Mouse (Mus musculus): ENCODE measurements around the gene Adgrf1. TPM values are rescaled to one million over a fixed set of nuclear protein-coding genes. Genes with fewer than 3 reads are reported as not detected.

The Adgrf1 gene
- total RNA-seq, 2 experiments from 2014 or later = not detected

DNA sequence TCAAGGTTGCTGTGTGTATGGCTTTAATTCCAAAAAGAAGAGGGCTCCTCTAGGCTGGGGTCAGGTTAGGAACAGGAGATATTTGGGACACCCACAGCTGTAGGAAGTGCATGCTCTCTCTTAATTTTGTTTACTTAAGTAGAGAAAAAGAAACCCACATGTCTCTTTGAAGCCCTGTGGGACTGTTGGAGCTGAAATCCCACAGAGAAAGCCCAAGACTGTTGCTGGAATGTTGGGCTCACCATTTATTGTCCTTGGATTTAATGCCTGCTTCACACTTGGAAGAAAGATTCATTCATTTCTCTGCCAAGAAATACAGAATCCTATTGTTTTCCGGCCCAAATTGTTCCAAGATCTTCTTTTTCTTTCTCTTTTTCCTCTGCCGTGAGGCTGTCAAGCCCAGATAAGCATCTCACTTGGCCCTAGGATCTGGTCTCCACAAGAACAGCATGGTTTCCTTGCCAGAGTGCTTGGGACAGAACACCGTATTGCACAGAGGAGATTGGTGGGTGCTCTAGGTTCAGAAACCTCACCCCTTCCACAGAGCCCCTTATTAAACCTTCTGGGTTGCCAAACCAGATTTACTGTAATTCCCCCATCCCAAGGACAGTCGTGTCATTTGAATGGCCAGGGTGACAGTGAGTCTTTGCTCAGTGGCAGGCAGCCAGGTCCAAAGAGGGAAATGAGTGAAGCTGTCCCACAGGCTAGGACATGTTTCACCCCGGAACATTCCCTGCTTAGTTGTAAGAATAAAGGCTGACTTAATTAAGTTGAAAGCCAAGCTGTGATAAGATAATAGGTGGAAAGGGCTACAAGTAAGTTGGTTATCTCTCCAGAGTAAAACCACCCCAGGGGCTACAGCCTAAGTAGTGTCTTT is 18.6 kb upstream of the Adgrf1 start:
- intact Hi-C loops (cut with DNase I) = no loop called here
- Histone ChIP-seq H3K4me3 (no peak overlapping the region), H3K27ac (peak overlapping the region; percentile 63)
- peak; percentile 43 for DNase-seq
- no peak for TF ChIP-seq CTCF (IDR thresholded peaks at IDR 0.05)

- intact Hi-C loops (cut with DNase I) = no loop called here
- H3K4me3 ChIP-seq = no peak overlapping the region
- DNase-seq = no peak
- peak overlapping the region; percentile 81 for H3K27ac ChIP-seq
- no peak for TF ChIP-seq CTCF (IDR thresholded peaks at IDR 0.05)
These were observed 17.3 kb upstream of the Adgrf1 start for GRCm38 (mm10) chr17:43252846-43253245.

DNA sequence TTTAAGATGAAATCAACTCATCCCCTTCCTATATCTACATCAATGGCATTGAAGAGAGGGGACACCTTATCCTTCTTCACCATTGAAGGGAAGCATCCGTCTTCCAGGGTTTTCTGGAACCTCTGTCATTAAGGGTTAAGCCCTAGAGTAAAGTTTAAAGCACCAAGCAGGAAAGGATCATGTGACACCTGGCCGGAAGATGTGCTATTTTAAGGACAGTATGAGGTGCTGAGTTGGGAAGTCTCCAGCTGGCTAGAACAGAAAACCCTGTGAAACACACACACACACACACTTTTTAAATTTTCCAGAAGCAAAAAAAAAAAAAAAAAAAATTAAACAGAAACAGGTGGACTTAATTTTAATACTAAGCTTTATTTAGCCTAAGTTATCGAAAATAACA is 15.9 kb upstream of the Adgrf1 start:
- intact Hi-C loops (cut with DNase I) = no loop called here
- DNase-seq = peak; percentile 65
- Histone ChIP-seq H3K4me3 (peak overlapping the region; percentile 24; the same call in 1 of the 2 replicates), H3K27ac (peak overlapping the region; percentile 81)
- TF ChIP-seq CTCF (IDR thresholded peaks at IDR 0.05) = no peak

DNA sequence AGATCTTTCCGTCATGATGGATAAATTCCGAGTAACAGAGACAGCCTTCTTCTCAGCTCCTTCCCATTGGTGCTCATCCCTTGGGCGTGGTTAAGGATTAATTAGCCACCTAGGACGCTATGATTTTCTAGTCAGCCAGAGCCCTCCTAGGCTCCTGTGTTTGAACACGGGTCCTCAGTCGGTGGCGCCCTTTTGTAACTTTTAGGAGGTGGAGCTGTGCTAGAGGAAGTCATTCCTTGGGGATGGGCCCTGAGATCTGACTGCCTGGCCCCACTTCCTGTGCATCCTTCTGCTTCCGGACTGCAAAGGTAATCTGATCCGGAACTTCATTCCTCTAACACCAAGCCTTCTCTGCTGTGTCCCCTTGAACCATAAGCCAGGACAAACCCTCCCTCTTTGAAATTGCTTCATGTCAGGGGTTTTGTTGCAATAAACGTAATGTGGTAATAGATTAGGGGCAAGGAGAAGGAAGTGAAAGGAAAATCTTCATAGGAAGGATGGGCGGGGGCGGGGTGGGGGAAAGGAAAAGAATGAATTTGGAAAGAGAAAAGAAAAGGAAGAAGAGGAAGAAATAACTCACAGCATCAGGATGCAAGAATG is 13.5 kb upstream of the Adgrf1 start:
- DNase-seq = no peak
- no peak for TF ChIP-seq CTCF (IDR thresholded peaks at IDR 0.05)
- no peak overlapping the region for H3K4me3 ChIP-seq
- H3K27ac ChIP-seq = no peak overlapping the region
- intact Hi-C loops (cut with DNase I) = no loop called here

- Histone ChIP-seq H3K4me3 (no peak overlapping the region), H3K27ac (peak overlapping the region; percentile 24; the same call in 1 of the 2 replicates)
- DNase-seq = peak; percentile 39
- intact Hi-C loops (cut with DNase I) = no loop called here
- no peak for TF ChIP-seq CTCF (IDR thresholded peaks at IDR 0.05)
These were observed 12.4 kb upstream of the Adgrf1 start for GRCm38 (mm10) chr17:43257699-43258098.

DNA sequence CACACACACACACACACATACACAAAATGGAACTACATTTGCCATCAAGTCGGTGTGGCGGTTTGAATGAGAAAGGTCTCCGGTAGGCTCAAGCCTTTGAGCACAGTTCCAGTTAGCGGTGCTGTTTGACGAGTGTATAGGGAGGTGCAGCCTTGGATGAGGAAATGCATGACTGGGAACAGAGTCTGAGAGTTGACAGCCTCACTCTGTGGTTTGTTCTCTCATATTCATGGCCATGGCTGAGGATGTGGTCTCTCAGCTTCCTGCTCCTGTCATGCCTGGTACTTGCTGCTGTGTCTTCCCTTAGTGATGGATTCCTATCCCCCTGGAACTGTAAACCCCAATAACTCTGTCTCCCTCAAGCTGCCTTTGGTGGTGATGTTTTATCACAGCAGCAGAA is 8.2 kb upstream of the Adgrf1 start:
- no peak for TF ChIP-seq CTCF (IDR thresholded peaks at IDR 0.05)
- intact Hi-C loops (cut with DNase I) = no loop called here
- Histone ChIP-seq H3K27ac (no peak overlapping the region), H3K4me3 (no peak overlapping the region)
- DNase-seq = no peak

DNA sequence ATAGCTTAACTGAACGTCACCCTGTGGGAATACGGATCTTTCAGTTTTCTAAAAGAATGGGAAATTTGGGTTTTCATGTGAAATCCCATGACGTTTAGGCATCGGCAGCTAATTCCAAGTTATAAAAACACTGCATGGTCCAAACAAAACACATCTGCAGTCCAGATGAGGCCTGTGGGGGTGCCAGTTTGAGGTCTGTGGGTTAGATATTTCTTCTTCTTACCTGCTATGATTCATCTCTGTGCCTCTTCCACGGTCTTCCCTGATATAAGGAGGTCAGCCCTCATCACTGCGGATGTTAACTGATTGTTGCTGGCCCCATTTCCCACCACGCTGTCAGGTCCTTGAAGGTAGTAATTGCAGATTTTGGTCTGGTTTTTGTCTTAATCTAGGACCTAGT is 5.4 kb upstream of the Adgrf1 start:
- DNase-seq = no peak
- Histone ChIP-seq H3K27ac (peak overlapping the region; percentile 12; the same call in 1 of the 2 replicates), H3K4me3 (no peak overlapping the region)
- no peak for TF ChIP-seq CTCF (IDR thresholded peaks at IDR 0.05)
- intact Hi-C loops (cut with DNase I) = loop anchor here (1.0 to 5.0 kb wide), 2 partner anchors 194 to 343 kb away; no protein-coding TSS in a partner anchor

DNA sequence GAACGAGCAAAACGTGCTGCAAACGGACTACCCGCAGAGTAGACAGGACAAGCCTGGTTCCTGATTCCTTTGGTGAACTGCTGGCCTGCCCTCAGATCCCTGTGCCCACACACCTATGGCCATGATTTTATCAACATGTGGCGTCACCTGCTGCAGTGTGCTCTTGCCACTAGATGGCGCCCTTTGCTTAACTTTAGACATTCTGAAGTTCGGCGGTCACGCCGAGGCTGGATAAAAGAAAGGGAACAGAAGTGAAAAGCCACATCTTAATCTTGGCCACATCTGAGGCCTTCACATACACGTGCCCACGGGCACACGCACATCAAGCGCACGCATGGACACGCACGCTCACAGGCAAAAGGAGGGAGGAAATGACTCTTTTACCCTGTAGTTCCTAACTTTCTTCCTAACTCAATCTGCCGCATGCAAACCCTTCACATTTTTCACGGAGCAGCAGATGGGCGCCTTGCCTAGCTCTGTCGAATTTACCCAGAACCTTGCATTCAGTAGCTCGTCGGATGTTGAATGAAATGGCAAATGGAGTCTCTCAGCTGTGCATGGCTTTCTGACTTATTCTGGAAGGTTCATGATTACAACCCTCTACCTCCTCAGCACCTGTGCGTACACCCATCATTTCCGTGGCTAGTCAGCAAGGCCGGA is 4.8 kb upstream of the Adgrf1 start:
- intact Hi-C loops (cut with DNase I) = loop anchor here (1.0 to 5.0 kb wide), 2 partner anchors 193 to 342 kb away; no protein-coding TSS in a partner anchor
- TF ChIP-seq CTCF (IDR thresholded peaks at IDR 0.05) = peak; percentile 93
- peak overlapping the region; percentile 52 for H3K4me3 ChIP-seq
- DNase-seq = peak; percentile 73
- H3K27ac ChIP-seq = 0 out of 2 replicates have a peak overlapping the region, but pooled peaks have one; percentile 12

DNA sequence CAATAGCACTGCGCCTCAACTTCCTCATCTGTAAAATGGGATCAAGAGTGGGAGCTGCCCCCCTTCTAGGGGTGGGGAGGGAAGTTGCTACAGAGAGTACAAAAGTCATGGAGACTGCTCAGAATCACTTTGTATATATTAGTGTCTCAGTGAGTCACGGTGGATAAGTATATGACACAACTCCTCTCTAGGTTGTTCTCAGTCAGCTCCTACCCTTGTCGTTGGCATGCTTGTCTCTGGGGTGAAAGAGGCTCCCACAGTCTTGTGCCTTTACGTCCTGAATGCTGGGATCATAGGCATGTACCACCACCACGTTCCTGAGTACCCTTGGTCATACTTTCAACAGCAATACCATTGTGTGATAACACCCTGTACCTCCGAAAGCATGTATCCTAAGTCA is 4.2 kb upstream of the Adgrf1 start:
- TF ChIP-seq CTCF (IDR thresholded peaks at IDR 0.05) = no peak
- DNase-seq = no peak
- Histone ChIP-seq H3K4me3 (no peak overlapping the region), H3K27ac (no peak overlapping the region)
- intact Hi-C loops (cut with DNase I) = loop anchor here (1.0 to 5.0 kb wide), 2 partner anchors 192 to 341 kb away; no protein-coding TSS in a partner anchor

DNA sequence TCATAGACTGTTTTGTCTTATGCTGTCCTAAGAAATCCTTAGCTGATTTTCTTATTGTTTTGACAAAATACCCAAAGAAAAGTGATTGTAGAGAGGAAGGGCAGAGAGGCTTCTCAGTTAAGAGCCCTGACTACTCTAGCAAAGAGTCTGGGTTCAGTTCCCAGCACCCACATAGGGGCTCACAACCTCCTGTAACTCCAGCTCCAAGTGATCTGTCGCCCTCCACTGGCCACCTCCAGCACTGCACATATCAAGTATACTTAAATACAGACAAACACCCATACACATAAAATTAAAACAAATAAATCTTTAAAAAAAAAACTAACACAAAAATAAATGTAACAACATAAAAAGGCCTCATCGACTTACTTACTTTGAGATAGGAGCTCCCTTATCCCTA is 3.5 kb upstream of the Adgrf1 start:
- TF ChIP-seq CTCF (IDR thresholded peaks at IDR 0.05) = no peak
- Histone ChIP-seq H3K4me3 (no peak overlapping the region), H3K27ac (no peak overlapping the region)
- intact Hi-C loops (cut with DNase I) = loop anchor here (5.0 kb wide), 1 partner anchor 341 kb away; no protein-coding TSS in a partner anchor
- DNase-seq = no peak

DNA sequence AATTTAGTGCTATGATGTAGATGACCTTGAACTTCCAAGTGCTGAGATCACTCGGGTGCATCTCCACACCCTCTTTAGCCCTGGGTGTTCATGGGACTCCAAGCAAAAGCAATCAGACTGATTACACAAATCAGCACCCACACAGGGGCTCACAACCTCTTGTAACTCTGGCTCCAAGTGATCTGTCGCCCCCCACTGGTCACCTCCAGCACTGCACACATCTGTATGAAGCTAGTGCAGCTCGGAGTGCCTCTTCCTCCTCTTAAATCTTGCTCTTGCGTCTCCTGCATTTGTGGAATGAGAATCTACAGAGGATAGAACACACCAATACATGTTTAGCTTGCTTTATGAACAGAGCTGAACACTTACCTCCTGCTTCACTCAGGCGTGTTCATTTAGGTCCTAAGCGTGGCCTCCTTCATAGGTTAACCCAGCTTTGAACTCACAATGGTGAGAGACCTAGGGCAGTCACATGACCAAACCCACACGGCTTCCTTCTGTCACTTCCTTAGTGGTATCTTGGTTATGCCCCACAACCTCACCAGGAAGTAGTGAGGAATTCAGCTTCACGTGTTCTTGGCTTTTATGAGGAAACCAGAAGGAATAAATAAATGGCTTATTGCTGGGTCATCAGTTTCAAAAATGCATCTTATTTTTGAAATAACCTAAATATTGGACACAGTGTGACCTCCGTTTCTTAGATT is 2.9 kb upstream of the Adgrf1 start:
- peak; percentile 30 for TF ChIP-seq CTCF (IDR thresholded peaks at IDR 0.05)
- intact Hi-C loops (cut with DNase I) = loop anchor here (5.0 kb wide), 1 partner anchor 340 kb away; no protein-coding TSS in a partner anchor
- Histone ChIP-seq H3K27ac (no peak overlapping the region), H3K4me3 (no peak overlapping the region)
- no peak for DNase-seq

DNA sequence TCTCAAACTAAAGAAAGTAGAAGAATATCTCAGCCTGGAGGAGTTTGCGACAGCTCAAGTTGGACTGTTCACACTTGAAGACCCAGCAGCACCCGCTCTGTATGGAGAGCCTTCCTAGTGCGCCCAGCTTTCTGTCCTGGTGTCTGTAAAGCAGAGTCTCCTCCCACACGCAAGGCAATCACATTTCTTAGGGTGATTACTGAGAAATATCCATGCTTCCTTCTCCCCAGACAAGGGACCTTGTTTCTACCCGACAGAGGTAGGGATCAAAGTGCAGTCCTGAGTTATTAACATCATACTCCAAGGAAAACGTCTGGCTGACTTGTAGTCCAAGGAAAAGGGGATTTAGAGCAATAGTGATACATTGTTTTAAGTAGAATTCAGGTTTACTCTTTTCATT is 6.1 kb downstream of the Adgrf1 start:
- no peak for TF ChIP-seq CTCF (IDR thresholded peaks at IDR 0.05)
- H3K27ac ChIP-seq = no peak overlapping the region
- intact Hi-C loops (cut with DNase I) = no loop called here
- no peak overlapping the region for H3K4me3 ChIP-seq
- DNase-seq = no peak
